Comparison of ENCODE assay signal across 8 mouse cellular contexts in the genomic region with DNA sequence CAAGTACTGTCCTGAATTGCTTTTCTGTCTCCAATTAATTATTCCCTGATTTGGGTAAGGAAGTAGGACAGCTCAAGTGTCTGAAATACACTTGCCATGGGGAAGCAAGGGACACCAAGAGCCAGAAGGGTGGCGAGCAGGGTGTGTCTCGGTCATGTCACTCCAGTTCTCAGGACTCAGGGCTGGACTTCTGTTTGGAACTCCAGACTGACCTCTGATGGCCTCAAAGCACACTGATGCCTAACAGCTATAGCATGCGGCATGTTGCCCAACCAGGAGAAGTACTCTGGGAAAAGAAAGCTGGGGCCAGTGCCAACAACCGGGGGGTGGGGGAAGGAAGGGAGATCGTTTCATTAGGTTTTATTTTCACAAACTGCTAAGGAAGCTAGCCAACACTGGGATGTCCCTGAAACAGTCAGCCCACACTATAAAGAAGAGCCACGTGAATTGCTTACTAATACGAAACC.
DNase-seq lines count a peak whose midpoint lies in the region; ATAC-seq and TF ChIP-seq lines count a peak whose summit lies in the region.

No protein-coding gene starts in this region.

- H3K9me3 ChIP-seq in forebrain, embryonic 14.5 days (replicated peaks; ENCODE audit: control insufficient read depth, low read length), result no peaks in the 10 kb centered on the region
- H3K9me3 ChIP-seq in forebrain, embryonic 11.5 days (ENCODE audit: control insufficient read depth, low read length), result no peaks in the 10 kb centered on the region

- no peaks in the 10 kb centered on the region for H3K36me3 ChIP-seq in forebrain, embryonic 14.5 days (ENCODE audit: control insufficient read depth, insufficient read depth, low read length)
- no peaks in the 10 kb centered on the region for H3K36me3 ChIP-seq in forebrain, embryonic 11.5 days (ENCODE audit: control insufficient read depth, insufficient read depth, low read length)
- H3K36me3 ChIP-seq in heart, adult 2 months (ENCODE audit: control insufficient read depth, insufficient read depth, low read length), result peaks cover 2% of the 10 kb centered on the region; the same call in 1 of the 2 replicates
- H3K36me3 ChIP-seq in small intestine, adult 2 months (ENCODE audit: control insufficient read depth, insufficient read depth, low read length), result no peaks in the 10 kb centered on the region

- TF ChIP-seq EP300 in heart, adult 2 months (IDR thresholded peaks at IDR 0.05; ENCODE audit: insufficient read depth, low read depth, low read length), result 0 out of 2 replicates have a peak, but pooled peaks have one; percentile 13

- no peaks in the 10 kb centered on the region for H3K79me2 ChIP-seq in heart, adult 2 months (replicated peaks; ENCODE audit: control insufficient read depth, insufficient read depth, low read length)

- H3K4me3 ChIP-seq in forebrain, embryonic 14.5 days (ENCODE audit: low read depth, low read length), result no peak overlapping the region
- no peak overlapping the region for H3K4me3 ChIP-seq in forebrain, embryonic 11.5 days (ENCODE audit: low read depth, low read length)
- H3K4me3 ChIP-seq in heart, adult 2 months, result peak overlapping the region; percentile 19; the same call in 1 of the 2 replicates
- H3K4me3 ChIP-seq in small intestine, adult 2 months (ENCODE audit: low read depth, low read length), result no peak overlapping the region

- no peaks in the 10 kb centered on the region for H3K27me3 ChIP-seq in forebrain, embryonic 14.5 days (replicated peaks; ENCODE audit: control insufficient read depth, insufficient read depth, low read length)
- H3K27me3 ChIP-seq in forebrain, embryonic 11.5 days (ENCODE audit: control insufficient read depth, insufficient read depth, low read length), result no peaks in the 10 kb centered on the region
- no peaks in the 10 kb centered on the region for H3K27me3 ChIP-seq in heart, adult 2 months (ENCODE audit: control insufficient read depth, insufficient read depth, low read length)
- no peaks in the 10 kb centered on the region for H3K27me3 ChIP-seq in small intestine, adult 2 months (ENCODE audit: control insufficient read depth, insufficient read depth, low read length)

- intact Hi-C loops in heart, adult 2 months (cut with DNase I), result loop anchor here (1.0 kb wide), 1 partner anchor 14 kb away; no protein-coding TSS in a partner anchor

- H3K4me1 ChIP-seq in forebrain, embryonic 14.5 days (ENCODE audit: control insufficient read depth, insufficient read depth, low read length), result no peaks in the 10 kb centered on the region; the same call in 1 of the 2 replicates
- no peaks in the 10 kb centered on the region for H3K4me1 ChIP-seq in forebrain, embryonic 11.5 days (replicated peaks; ENCODE audit: control insufficient read depth, insufficient read depth, low read length)
- peaks cover 14% of the 10 kb centered on the region for H3K4me1 ChIP-seq in heart, adult 2 months (ENCODE audit: control insufficient read depth, insufficient read depth, low read length)
- no peaks in the 10 kb centered on the region for H3K4me1 ChIP-seq in small intestine, adult 2 months (ENCODE audit: control insufficient read depth, insufficient read depth, insufficient read length, low read length)

- 59% methylated on average over 7 of the region's 7 CpGs for whole genome bisulfite sequencing in forebrain, embryonic 14.5 days
- WGBS in forebrain, embryonic 11.5 days, result 86% methylated on average over 7 of the region's 7 CpGs
- 14% methylated on average over 7 of the region's 7 CpGs for WGBS in heart, adult 2 months
- 54% methylated on average over 7 of the region's 7 CpGs for WGBS in small intestine, adult 2 months

- no peak for TF ChIP-seq POLR2A in heart, adult 2 months (IDR thresholded peaks at IDR 0.05; ENCODE audit: insufficient read depth, low read depth, low read length)
- no peak for TF ChIP-seq POLR2A in small intestine, adult 2 months (IDR thresholded peaks at IDR 0.05; ENCODE audit: low read depth, low read length)

- 0 out of 2 replicates have a peak, but pooled peaks have one; percentile 27 for TF ChIP-seq CTCF in heart, adult 2 months (IDR thresholded peaks at IDR 0.05)
- no peak for TF ChIP-seq CTCF in small intestine, adult 2 months (IDR thresholded peaks at IDR 0.05; ENCODE audit: extremely low read depth, insufficient read length, insufficient replicate concordance, low read depth, low read length)

- DNase-seq in forebrain, embryonic 14.5 days (ENCODE audit: low spot score), result peak; percentile 65
- DNase-seq in forebrain, embryonic 11.5 days (ENCODE audit: low spot score), result no peak
- peak; percentile 65 for DNase-seq in testis, postnatal 10 days (ENCODE audit: low spot score)
- DNase-seq in testis, postnatal 14 days (ENCODE audit: low spot score), result no peak
- peak; percentile 71 to 76 for DNase-seq in heart, adult 2 months
- DNase-seq in layer of hippocampus, postnatal 10 days (ENCODE audit: low spot score in 2 of 2), result peak; percentile 51 to 59
- no peak for DNase-seq in spleen, adult 18-20 months

- H3K9ac ChIP-seq in forebrain, embryonic 14.5 days (ENCODE audit: low read length), result no peak overlapping the region
- no peak overlapping the region for H3K9ac ChIP-seq in forebrain, embryonic 11.5 days (ENCODE audit: low read length)
- H3K9ac ChIP-seq in heart, adult 2 months (ENCODE audit: low read depth, low read length), result no peak overlapping the region

- ATAC-seq in forebrain, embryonic 14.5 days, result peak; percentile 54; the same call in 1 of the 2 replicates
- ATAC-seq in forebrain, embryonic 11.5 days (replicated peaks; ENCODE audit: low FRiP score), result no peak

- H3K27ac ChIP-seq in forebrain, embryonic 14.5 days (ENCODE audit: low read depth, low read length), result no peak overlapping the region
- H3K27ac ChIP-seq in forebrain, embryonic 11.5 days (ENCODE audit: low read depth, low read length), result no peak overlapping the region
- H3K27ac ChIP-seq in heart, adult 2 months, result peak overlapping the region; percentile 70
- H3K27ac ChIP-seq in small intestine, adult 2 months (ENCODE audit: insufficient read depth, low read depth, low read length), result 0 out of 2 replicates have a peak overlapping the region, but pooled peaks have one; percentile 12

- no peak overlapping the region for H3K4me2 ChIP-seq in forebrain, embryonic 14.5 days (ENCODE audit: low read length)
- H3K4me2 ChIP-seq in forebrain, embryonic 11.5 days (ENCODE audit: low read depth, low read length, severe bottlenecking), result no peak overlapping the region

Comparison
In these comparisons a context has a peak if more than half of its experiments do, and no peak if none do; other contexts are left out.
1. DNase-seq: peak in forebrain, embryonic 14.5 days (single experiment), testis, postnatal 10 days (single experiment), heart, adult 2 months (2 of 2) and layer of hippocampus, postnatal 10 days (2 of 2); none in forebrain, embryonic 11.5 days (single experiment), testis, postnatal 14 days (single experiment) and spleen, adult 18-20 months (0 of 2).
2. H3K27ac ChIP-seq: peak in heart, adult 2 months (single experiment) and small intestine, adult 2 months (single experiment); none in forebrain, embryonic 14.5 days (single experiment) and forebrain, embryonic 11.5 days (single experiment).